Mouse (Mus musculus) liver, postnatal 0 days (tissue): ENCODE results near the gene Il18.

Experiments used
- CTCF ChIP-seq: sonication (generic); IDR thresholded peaks from 2 replicates; pipeline ENCODE4 v1.5.1; 2016; ENCODE audit warnings: antibody characterized with exemption, low read depth
- EP300 ChIP-seq: IDR thresholded peaks from 2 replicates; pipeline ENCODE4 v1.6.1; 2016; ENCODE audit warnings: antibody characterized with exemption, low read depth, mild to moderate bottlenecking

DNA sequence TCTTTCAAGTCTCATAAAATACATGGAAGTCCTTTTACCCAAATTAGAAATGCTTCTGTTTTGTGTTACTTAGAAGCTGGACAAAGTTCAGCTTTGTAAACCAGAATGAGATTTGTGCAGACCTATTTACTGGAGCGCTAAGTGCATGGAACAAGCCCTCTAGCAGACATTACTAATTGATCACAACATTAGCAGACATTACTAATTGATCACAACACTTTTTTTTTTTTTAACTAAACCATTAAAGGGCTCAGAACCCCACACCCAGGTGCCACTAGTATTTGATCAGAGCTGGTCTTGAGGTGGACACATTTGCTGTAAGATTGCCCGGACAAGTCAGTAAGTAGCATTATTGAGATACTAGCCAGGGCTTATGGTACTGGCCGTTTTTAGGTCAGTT, 20.8 kb upstream of the Il18 start:
- no peak for TF ChIP-seq EP300
- no peak for TF ChIP-seq CTCF
